Mouse (Mus musculus): Measurements from ENCODE around the gene Olfr814. TPM values are rescaled to one million over a fixed set of nuclear protein-coding genes. Genes with fewer than 3 reads are reported as not detected.
"Not testable (repeated sequence)": the region's sequence is repeated elsewhere in the genome, so short reads cannot be mapped to it uniquely, and the experiment has no call there.

The Olfr814 gene
- not detected in 2 replicates for polyA plus RNA-seq (2014; fragmentation: Nextera tagmentation; extraction: Ambion mirVana)

- not testable (repeated sequence) for H3K9me3 ChIP-seq (ENCODE audit: control insufficient read depth, low read length); ATAC-seq (ENCODE audit: low FRiP score, low TSS enrichment); H3K4me3 ChIP-seq (replicated peaks; ENCODE audit: low read depth, low read length); H3K27ac ChIP-seq (replicated peaks; ENCODE audit: low read depth, low read length); H3K27me3 ChIP-seq (ENCODE audit: control insufficient read depth, insufficient read depth, low read length); H3K36me3 ChIP-seq (ENCODE audit: control insufficient read depth, insufficient read depth, low read length); H3K4me2 ChIP-seq (ENCODE audit: low read length); DNase-seq; H3K9ac ChIP-seq (replicated peaks; ENCODE audit: low read length); H3K4me1 ChIP-seq (ENCODE audit: control insufficient read depth, insufficient read depth, low read length)
- no CpG with 5 or more reads among the region's 1 CpGs for WGBS
These were observed at the start of gene Olfr814 for GRCm38 (mm10) chr10:129879751-129880150. Gene Olfr814 (minus strand): TSS chr10:129879851.

- DNase-seq (no peak), ATAC-seq (ENCODE audit: low FRiP score, low TSS enrichment) (no peak)
- Histone ChIP-seq H3K9me3 (ENCODE audit: control insufficient read depth, low read length) (no peaks in the 10 kb centered on the region), H3K4me1 (ENCODE audit: control insufficient read depth, insufficient read depth, low read length) (no peaks in the 10 kb centered on the region), H3K27ac (replicated peaks; ENCODE audit: low read depth, low read length) (no peak within 1 kb of the TSS), H3K36me3 (ENCODE audit: control insufficient read depth, insufficient read depth, low read length) (no peaks in the 10 kb centered on the region), H3K27me3 (ENCODE audit: control insufficient read depth, insufficient read depth, low read length) (no peaks in the 10 kb centered on the region), H3K4me2 (ENCODE audit: low read length) (no peak within 1 kb of the TSS), H3K4me3 (replicated peaks; ENCODE audit: low read depth, low read length) (no peak within 1 kb of the TSS), H3K9ac (replicated peaks; ENCODE audit: low read length) (no peak within 1 kb of the TSS)
- 71% methylated on average over 1 of the region's 1 CpGs for WGBS
These were observed 35.8 kb upstream of the Olfr814 start, which contains the start of gene Olfr816 for GRCm38 (mm10) chr10:129915497-129915896. Gene Olfr816 (minus strand): TSS chr10:129915597.

- WGBS, result no CpG with 5 or more reads among the region's 1 CpGs
- H3K9ac ChIP-seq (replicated peaks; ENCODE audit: low read length); H3K9me3 ChIP-seq (ENCODE audit: control insufficient read depth, low read length); H3K4me2 ChIP-seq (ENCODE audit: low read length); DNase-seq; H3K27me3 ChIP-seq (ENCODE audit: control insufficient read depth, insufficient read depth, low read length); H3K4me1 ChIP-seq (ENCODE audit: control insufficient read depth, insufficient read depth, low read length); H3K4me3 ChIP-seq (replicated peaks; ENCODE audit: low read depth, low read length); H3K36me3 ChIP-seq (ENCODE audit: control insufficient read depth, insufficient read depth, low read length); H3K27ac ChIP-seq (replicated peaks; ENCODE audit: low read depth, low read length); ATAC-seq (ENCODE audit: low FRiP score, low TSS enrichment): not testable (repeated sequence)
These were observed 26.1 kb upstream of the Olfr814 start, which contains the start of gene Olfr815 for GRCm38 (mm10) chr10:129905767-129906166. Gene Olfr815 (minus strand): TSS chr10:129905867.

- H3K4me2 ChIP-seq (ENCODE audit: low read length), result no peak overlapping the region
- DNase-seq (no peak), ATAC-seq (ENCODE audit: low FRiP score, low TSS enrichment) (no peak)
- no peak overlapping the region for H3K27ac ChIP-seq (replicated peaks; ENCODE audit: low read depth, low read length)
- no peaks in the 10 kb centered on the region for H3K36me3 ChIP-seq (ENCODE audit: control insufficient read depth, insufficient read depth, low read length)
- no peaks in the 10 kb centered on the region for H3K27me3 ChIP-seq (ENCODE audit: control insufficient read depth, insufficient read depth, low read length)
- WGBS, result 94% methylated on average over 7 of the region's 7 CpGs
- no peak overlapping the region for H3K9ac ChIP-seq (replicated peaks; ENCODE audit: low read length)
- H3K4me3 ChIP-seq (replicated peaks; ENCODE audit: low read depth, low read length), result no peak overlapping the region
- H3K9me3 ChIP-seq (ENCODE audit: control insufficient read depth, low read length), result no peaks in the 10 kb centered on the region
- no peaks in the 10 kb centered on the region for H3K4me1 ChIP-seq (ENCODE audit: control insufficient read depth, insufficient read depth, low read length)
These were observed 6.3 kb upstream of the Olfr814 start for GRCm38 (mm10) chr10:129885934-129886333.

GRCm38 (mm10) chr10:129885496-129885895 is 5.8 kb upstream of the Olfr814 start:
- not testable (repeated sequence) for H3K27ac ChIP-seq (replicated peaks; ENCODE audit: low read depth, low read length); ATAC-seq (ENCODE audit: low FRiP score, low TSS enrichment)
- 89% methylated on average over 6 of the region's 6 CpGs for WGBS

GRCm38 (mm10) chr10:129855067-129855466 is 24.6 kb downstream of the Olfr814 start, which contains the start of gene Olfr813:
Gene Olfr813 (plus strand): TSS chr10:129855367.
- no peak for DNase-seq
- ATAC-seq (ENCODE audit: low FRiP score, low TSS enrichment), result no peak

More at GRCm38 (mm10) chr10:129885496-129885895, 5.8 kb upstream of the Olfr814 start:
- H3K4me2 ChIP-seq (ENCODE audit: low read length); H3K4me3 ChIP-seq (replicated peaks; ENCODE audit: low read depth, low read length); DNase-seq; H3K36me3 ChIP-seq (ENCODE audit: control insufficient read depth, insufficient read depth, low read length); H3K27me3 ChIP-seq (ENCODE audit: control insufficient read depth, insufficient read depth, low read length); H3K4me1 ChIP-seq (ENCODE audit: control insufficient read depth, insufficient read depth, low read length); H3K9ac ChIP-seq (replicated peaks; ENCODE audit: low read length); H3K9me3 ChIP-seq (ENCODE audit: control insufficient read depth, low read length): not testable (repeated sequence)

GRCm38 (mm10) chr10:129847343-129847742 is 32.3 kb downstream of the Olfr814 start:
- ATAC-seq (ENCODE audit: low FRiP score, low TSS enrichment) (no peak), DNase-seq (peak; percentile 1)
- H3K36me3 ChIP-seq (ENCODE audit: control insufficient read depth, insufficient read depth, low read length), result no peaks in the 10 kb centered on the region
- no peaks in the 10 kb centered on the region for H3K4me1 ChIP-seq (ENCODE audit: control insufficient read depth, insufficient read depth, low read length)
- H3K27ac ChIP-seq (replicated peaks; ENCODE audit: low read depth, low read length), result no peak overlapping the region
- no peaks in the 10 kb centered on the region for H3K27me3 ChIP-seq (ENCODE audit: control insufficient read depth, insufficient read depth, low read length)
- no peak overlapping the region for H3K4me2 ChIP-seq (ENCODE audit: low read length)
- no peak overlapping the region for H3K9ac ChIP-seq (replicated peaks; ENCODE audit: low read length)
- no peaks in the 10 kb centered on the region for H3K9me3 ChIP-seq (ENCODE audit: control insufficient read depth, low read length)
- no peak overlapping the region for H3K4me3 ChIP-seq (replicated peaks; ENCODE audit: low read depth, low read length)
- WGBS, result 51% methylated on average over 1 of the region's 1 CpGs

More at GRCm38 (mm10) chr10:129855067-129855466, 24.6 kb downstream of the Olfr814 start, which contains the start of gene Olfr813:
- H3K4me3 ChIP-seq (replicated peaks; ENCODE audit: low read depth, low read length), result no peak within 1 kb of the TSS
- no peaks in the 10 kb centered on the region for H3K36me3 ChIP-seq (ENCODE audit: control insufficient read depth, insufficient read depth, low read length)
- no peaks in the 10 kb centered on the region for H3K9me3 ChIP-seq (ENCODE audit: control insufficient read depth, low read length)
- no peaks in the 10 kb centered on the region for H3K27me3 ChIP-seq (ENCODE audit: control insufficient read depth, insufficient read depth, low read length)
- H3K9ac ChIP-seq (replicated peaks; ENCODE audit: low read length), result no peak within 1 kb of the TSS
- no peak within 1 kb of the TSS for H3K4me2 ChIP-seq (ENCODE audit: low read length)
- H3K27ac ChIP-seq (replicated peaks; ENCODE audit: low read depth, low read length), result no peak within 1 kb of the TSS
- H3K4me1 ChIP-seq (ENCODE audit: control insufficient read depth, insufficient read depth, low read length), result no peaks in the 10 kb centered on the region

- H3K4me3 ChIP-seq (replicated peaks; ENCODE audit: low read depth, low read length), result no peak within 1 kb of the TSS
These were observed 33.7 kb downstream of the Olfr814 start, which contains the start of gene Olfr812 for GRCm38 (mm10) chr10:129845994-129846393. Gene Olfr812 (minus strand): TSS chr10:129846094.

More at GRCm38 (mm10) chr10:129845994-129846393, 33.7 kb downstream of the Olfr814 start, which contains the start of gene Olfr812:
- Histone ChIP-seq H3K27me3 (ENCODE audit: control insufficient read depth, insufficient read depth, low read length) (no peaks in the 10 kb centered on the region), H3K9me3 (ENCODE audit: control insufficient read depth, low read length) (no peaks in the 10 kb centered on the region), H3K4me1 (ENCODE audit: control insufficient read depth, insufficient read depth, low read length) (no peaks in the 10 kb centered on the region), H3K4me2 (ENCODE audit: low read length) (no peak within 1 kb of the TSS), H3K36me3 (ENCODE audit: control insufficient read depth, insufficient read depth, low read length) (no peaks in the 10 kb centered on the region), H3K27ac (replicated peaks; ENCODE audit: low read depth, low read length) (no peak within 1 kb of the TSS), H3K9ac (replicated peaks; ENCODE audit: low read length) (no peak within 1 kb of the TSS)
- DNase-seq (no peak), ATAC-seq (ENCODE audit: low FRiP score, low TSS enrichment) (no peak)
- WGBS, result 75% methylated on average over 1 of the region's 1 CpGs

All from midbrain, embryonic 14.5 days (tissue).